Mouse (Mus musculus) MEL (cell line): Measurements from ENCODE around the gene Samd8. TPM values are rescaled to one million over a fixed set of nuclear protein-coding genes. Genes with fewer than 3 reads are reported as not detected.

Experiments used
- DNase-seq: peaks from one replicate; pipeline ENCODE4 v3.0.0; 2011; ENCODE audit warnings: low read depth, low spot score
- H3K27ac ChIP-seq: 2 replicates; pipeline ENCODE4 v1.5.1; 2012; ENCODE audit warnings: low read depth, mild to moderate bottlenecking, control low read depth, low read length, moderate library complexity; ENCODE audit not compliant: control insufficient read depth
- H3K27me3 ChIP-seq, 2 experiments: fragments of 150-350 bp in 1 of 2; sonication (generic) in 1 of 2; 2 replicates each; pipeline ENCODE4 v1.6.1; 2012; ENCODE audit warnings: low read length in 2 of 2, mild to moderate bottlenecking in 2 of 2, improper control_type of control experiment in 1 of 2, moderate library complexity in 1 of 2; ENCODE audit not compliant: insufficient read depth in 2 of 2, control insufficient read depth in 1 of 2
- H3K36me3 ChIP-seq, 2 experiments: 2 replicates each; pipeline ENCODE4 v1.6.1; 2012 to 2014; ENCODE audit warnings: low read length in 2 of 2, improper control_type of control experiment in 1 of 2, inconsistent platforms in 1 of 2, mild to moderate bottlenecking in 1 of 2; ENCODE audit not compliant: insufficient read depth in 2 of 2, control insufficient read depth in 1 of 2
- H3K4me1 ChIP-seq, 2 experiments: fragments of 150-350 bp in 1 of 2; sonication (generic) in 1 of 2; 2 replicates each; pipeline ENCODE4 v1.6.1; 2012; ENCODE audit warnings: low read length in 2 of 2, improper control_type of control experiment in 1 of 2, mild to moderate bottlenecking in 1 of 2; ENCODE audit not compliant: insufficient read depth in 2 of 2, control insufficient read depth in 1 of 2
- H3K4me3 ChIP-seq, 2 experiments: fragments of 150-350 bp in 1 of 2; sonication (generic) in 1 of 2; 2 replicates each; pipeline ENCODE4 v1.5.1; 2012; ENCODE audit warnings: low read depth in 2 of 2, low read length in 2 of 2, mild to moderate bottlenecking in 2 of 2, moderate library complexity in 2 of 2, control low read depth in 1 of 2, improper control_type of control experiment in 1 of 2; ENCODE audit not compliant: control insufficient read depth in 1 of 2, insufficient read depth in 1 of 2
- H3K79me2 ChIP-seq: 2 replicates; pipeline ENCODE4 v1.6.1; 2012; ENCODE audit warnings: mild to moderate bottlenecking, low read length, moderate library complexity; ENCODE audit not compliant: control insufficient read depth, poor library complexity, insufficient read depth
- H3K9ac ChIP-seq: 2 replicates; pipeline ENCODE4 v1.6.1; 2012; ENCODE audit warnings: low read depth, mild to moderate bottlenecking, control low read depth, low read length, moderate library complexity; ENCODE audit not compliant: control insufficient read depth, poor library complexity, severe bottlenecking
- H3K9me3 ChIP-seq: fragments of 150-350 bp; sonication (generic); replicated peaks from 2 replicates; pipeline ENCODE4 v1.6.1; 2012; ENCODE audit warnings: mild to moderate bottlenecking, low read length, improper control_type of control experiment, moderate library complexity; ENCODE audit not compliant: insufficient read depth
- BHLHE40 ChIP-seq: IDR thresholded peaks from 2 replicates; pipeline ENCODE4 v1.6.1; 2012; ENCODE audit warnings: low read depth, mild to moderate bottlenecking, inconsistent platforms, low read length, improper control_type of control experiment, borderline replicate concordance
- CHD1 ChIP-seq: IDR thresholded peaks from 2 replicates; pipeline ENCODE4 v1.6.1; 2012; ENCODE audit warnings: low read depth, mild to moderate bottlenecking, inconsistent platforms, low read length, improper control_type of control experiment
- CTCF ChIP-seq, 3 experiments: IDR thresholded peaks in 2 of 3; conservative IDR thresholded peaks in 1 of 3; 2 replicates each; pipeline ENCODE4 v1.5.1; 2011 to 2012; ENCODE audit warnings: low read length in 3 of 3, low read depth in 2 of 3, mild to moderate bottlenecking in 2 of 3, improper control_type of control experiment in 1 of 3, inconsistent platforms in 1 of 3, mixed read lengths in 1 of 3, moderate library complexity in 1 of 3; ENCODE audit not compliant: control insufficient read depth in 1 of 3, insufficient read depth in 1 of 3, poor library complexity in 1 of 3, severe bottlenecking in 1 of 3
- ELF1 ChIP-seq: IDR thresholded peaks from 2 replicates; pipeline ENCODE4 v1.6.1; 2014; ENCODE audit warnings: low read depth, mild to moderate bottlenecking, inconsistent platforms, low read length, improper control_type of control experiment, moderate library complexity
- HCFC1 ChIP-seq: IDR thresholded peaks from 2 replicates; pipeline ENCODE4 v1.6.1; 2012; ENCODE audit warnings: low read depth, mild to moderate bottlenecking, inconsistent platforms, low read length, improper control_type of control experiment, moderate library complexity
- JUND ChIP-seq: IDR thresholded peaks from 2 replicates; pipeline ENCODE4 v1.6.1; 2011; ENCODE audit warnings: low read depth, mild to moderate bottlenecking, improper control_type of control experiment, low read length
- KAT2A ChIP-seq: conservative IDR thresholded peaks from 2 replicates; pipeline ENCODE4 v1.6.1; 2012; ENCODE audit warnings: low read depth, low read length, improper control_type of control experiment, inconsistent platforms
- MAZ ChIP-seq: IDR thresholded peaks from 2 replicates; pipeline ENCODE4 v1.6.1; 2012; ENCODE audit warnings: low read depth, mild to moderate bottlenecking, inconsistent platforms, low read length, improper control_type of control experiment
- MEF2A ChIP-seq: IDR thresholded peaks from 2 replicates; pipeline ENCODE4 v1.6.1; 2014; ENCODE audit warnings: low read depth, mild to moderate bottlenecking, inconsistent platforms, low read length, improper control_type of control experiment; ENCODE audit not compliant: poor library complexity, insufficient replicate concordance, severe bottlenecking; ENCODE audit errors: extremely low read depth
- MYC ChIP-seq: IDR thresholded peaks from 2 replicates; pipeline ENCODE4 v1.6.1; 2011; ENCODE audit warnings: low read depth, mild to moderate bottlenecking, low read length, improper control_type of control experiment, moderate library complexity
- NRF1 ChIP-seq: IDR thresholded peaks from 2 replicates; pipeline ENCODE4 v1.6.1; 2014; ENCODE audit warnings: low read depth, mild to moderate bottlenecking, inconsistent platforms, low read length, improper control_type of control experiment, moderate library complexity; ENCODE audit not compliant: poor library complexity, insufficient read depth, severe bottlenecking
- POLR2A ChIP-seq, 2 experiments: IDR thresholded peaks; 2 replicates each; pipeline ENCODE4 v1.6.1; 2011 to 2012; ENCODE audit warnings: low read length in 2 of 2, mild to moderate bottlenecking in 2 of 2, control low read depth in 1 of 2, improper control_type of control experiment in 1 of 2, low read depth in 1 of 2, moderate library complexity in 1 of 2; ENCODE audit not compliant: control insufficient read depth in 1 of 2, insufficient read depth in 1 of 2, poor library complexity in 1 of 2
- SMC3 ChIP-seq: IDR thresholded peaks from 2 replicates; pipeline ENCODE4 v1.6.1; 2011; ENCODE audit warnings: low read depth, low read length, improper control_type of control experiment
- TCF12 ChIP-seq: IDR thresholded peaks from 2 replicates; pipeline ENCODE4 v1.6.1; 2014; ENCODE audit warnings: low read depth, mild to moderate bottlenecking, inconsistent platforms, low read length, improper control_type of control experiment, moderate library complexity
- UBTF ChIP-seq: IDR thresholded peaks from 2 replicates; pipeline ENCODE4 v1.6.1; 2012; ENCODE audit warnings: low read depth, mild to moderate bottlenecking, inconsistent platforms, low read length, improper control_type of control experiment, moderate library complexity, borderline replicate concordance; ENCODE audit not compliant: insufficient read depth
- USF1 ChIP-seq: IDR thresholded peaks from 2 replicates; pipeline ENCODE4 v1.6.1; 2014; ENCODE audit warnings: low read depth, mild to moderate bottlenecking, inconsistent platforms, low read length, improper control_type of control experiment, moderate library complexity
- USF2 ChIP-seq, 2 experiments: IDR thresholded peaks; 2 replicates each; pipeline ENCODE4 v1.6.1; 2011 to 2012; ENCODE audit warnings: improper control_type of control experiment in 2 of 2, low read length in 2 of 2, borderline replicate concordance in 1 of 2, inconsistent platforms in 1 of 2, low read depth in 1 of 2, mild to moderate bottlenecking in 1 of 2; ENCODE audit not compliant: insufficient read depth in 1 of 2
- ZC3H11A ChIP-seq: IDR thresholded peaks from 2 replicates; pipeline ENCODE4 v1.6.1; 2012; ENCODE audit warnings: low read depth, mild to moderate bottlenecking, inconsistent platforms, low read length, improper control_type of control experiment
- polyA plus RNA-seq, 2 experiments: library from polyadenylated mRNA; stranded (reverse) in 1 of 2; unstranded in 1 of 2; fragments of >175 nt in 1 of 2; fragments of >200 nt in 1 of 2; gene quantifications; 2 replicates each; pipeline versions ENCODE4 v1.2.1 to v1.2.4; 2012; ENCODE audit warnings: low replicate concordance in 2 of 2, low read depth in 1 of 2; ENCODE audit not compliant: insufficient read length in 2 of 2, insufficient read depth in 1 of 2, missing spikeins in 1 of 2
- total RNA-seq: library from RNA; depleted of rRNA; stranded (reverse); fragments of 300-350 nt; gene quantifications from 2 replicates; pipeline ENCODE4 v1.2.3, GENCODE M21; 2012

Samd8 gene
- total and polyA plus RNA-seq, 3 experiments: 5.8 to 6.8 TPM; not detected in 1

DNA sequence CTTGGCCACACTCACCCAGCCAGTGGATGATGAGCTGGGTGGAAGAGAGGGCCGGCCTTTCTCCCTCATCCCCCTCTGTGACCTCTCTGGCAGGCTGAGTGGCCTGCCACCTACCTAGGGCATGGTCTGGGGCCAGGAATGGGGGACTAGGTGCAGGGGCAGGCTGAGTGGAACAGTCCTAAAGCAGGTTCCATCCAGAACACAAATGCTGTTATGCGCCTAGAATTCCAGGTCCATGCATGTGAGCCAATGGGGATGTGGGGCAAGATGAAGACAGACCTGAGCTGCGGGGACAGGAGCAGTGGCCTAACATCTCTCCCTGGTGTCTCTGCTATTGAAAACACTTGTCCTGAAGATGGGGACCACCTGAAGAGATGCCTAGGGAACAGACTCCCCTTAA, 9.0 kb upstream of the Samd8 start:
- TF ChIP-seq HCFC1: no peak
- no peak for TF ChIP-seq UBTF
- no peak for TF ChIP-seq USF2 (IDR thresholded peaks at IDR 0.05; ENCODE audit: borderline replicate concordance in 1 of 2, insufficient read depth in 1 of 2, low read depth in 1 of 2, low read length in 2 of 2)
- no peak for TF ChIP-seq CTCF (IDR thresholded peaks at IDR 0.05 in 2 of 3, conservative IDR thresholded peaks at IDR 0.05 in 1 of 3; ENCODE audit: control insufficient read depth in 1 of 3, insufficient read depth in 1 of 3, low read depth in 2 of 3, low read length in 3 of 3, poor library complexity in 1 of 3, severe bottlenecking in 1 of 3)
- TF ChIP-seq KAT2A: no peak
- no peak for TF ChIP-seq POLR2A (IDR thresholded peaks at IDR 0.05; ENCODE audit: control insufficient read depth in 1 of 2, insufficient read depth in 1 of 2, low read depth in 1 of 2, low read length in 2 of 2, poor library complexity in 1 of 2)
- no peak for TF ChIP-seq SMC3
- no peak for TF ChIP-seq TCF12
- TF ChIP-seq USF1: no peak
- no peak for TF ChIP-seq MAZ
- no peak for TF ChIP-seq BHLHE40
- H3K27me3 ChIP-seq: no peaks in the 10 kb centered on the region
- H3K79me2 ChIP-seq: no peaks in the 10 kb centered on the region
- H3K27ac ChIP-seq: no peak overlapping the region
- peak overlapping the region; percentile 42 for H3K9ac ChIP-seq
- peak overlapping the region in 1 of 2 experiments; percentile 36; a peak in 1 of 4 replicates for H3K4me3 ChIP-seq
- no peaks in the 10 kb centered on the region for H3K9me3 ChIP-seq
- no peak for DNase-seq
- H3K4me1 ChIP-seq: no peaks in the 10 kb centered on the region
- no peaks in the 10 kb centered on the region for H3K36me3 ChIP-seq

DNA sequence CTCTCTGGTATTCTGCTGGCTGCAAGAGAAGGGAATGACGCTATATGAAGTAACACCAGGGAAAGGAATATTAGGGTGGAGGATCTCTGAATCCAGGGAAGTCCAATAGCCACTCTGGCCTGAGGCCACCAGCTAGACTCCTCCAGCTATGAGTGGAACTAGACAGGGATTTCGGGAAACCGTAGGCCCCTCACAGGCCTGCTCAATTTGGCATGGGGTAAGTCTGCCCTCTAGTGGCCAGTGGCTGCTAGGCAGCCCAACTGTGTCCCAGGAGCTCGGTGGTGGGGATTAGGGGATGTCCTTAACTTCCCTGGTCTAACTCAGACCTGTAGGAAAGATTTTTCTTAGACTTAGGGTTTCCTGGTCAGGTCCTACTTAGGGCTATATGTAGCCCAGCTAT, 8.5 kb upstream of the Samd8 start:
- DNase-seq: peak; percentile 81
- H3K4me3 ChIP-seq: peak overlapping the region; percentile 11 to 36; a peak in 2 of 4 replicates
- H3K9ac ChIP-seq: peak overlapping the region; percentile 42
- no peaks in the 10 kb centered on the region for H3K36me3 ChIP-seq
- no peaks in the 10 kb centered on the region for H3K27me3 ChIP-seq
- H3K4me1 ChIP-seq: no peaks in the 10 kb centered on the region
- no peaks in the 10 kb centered on the region for H3K9me3 ChIP-seq
- peak; percentile 97 to 99 (median 99) for TF ChIP-seq CTCF (IDR thresholded peaks at IDR 0.05 in 2 of 3, conservative IDR thresholded peaks at IDR 0.05 in 1 of 3; ENCODE audit: control insufficient read depth in 1 of 3, insufficient read depth in 1 of 3, low read depth in 2 of 3, low read length in 3 of 3, poor library complexity in 1 of 3, severe bottlenecking in 1 of 3)
- no peak for TF ChIP-seq NRF1
- TF ChIP-seq JUND: peak; percentile 37; the same call in 1 of the 2 replicates
- TF ChIP-seq CHD1: no peak
- TF ChIP-seq MYC: no peak
- no peak for TF ChIP-seq ELF1
- TF ChIP-seq MEF2A: no peak
- TF ChIP-seq SMC3: peak; percentile 92
- TF ChIP-seq BHLHE40: peak; percentile 42; the same call in 1 of the 2 replicates
- TF ChIP-seq ZC3H11A: peak; percentile 90
- TF ChIP-seq POLR2A (IDR thresholded peaks at IDR 0.05; ENCODE audit: control insufficient read depth in 1 of 2, insufficient read depth in 1 of 2, low read depth in 1 of 2, low read length in 2 of 2, poor library complexity in 1 of 2): no peak
- no peak overlapping the region for H3K27ac ChIP-seq
- H3K79me2 ChIP-seq: no peaks in the 10 kb centered on the region
